Mouse (Mus musculus) liver, embryonic 13.5 days (tissue): ENCODE results near the gene Tmem220. TPM values are rescaled to one million over a fixed set of nuclear protein-coding genes. Genes with fewer than 3 reads are reported as not detected.
"Not testable (repeated sequence)": the region's sequence is repeated elsewhere in the genome, so short reads cannot be mapped to it uniquely, and the experiment has no call there.

Source experiments
- ATAC-seq: fragments of 200-750 bp; cut with Nextera tagmentation; 2 replicates; pipeline ENCODE4 v1.8.0; 2017; ENCODE audit warnings: low read depth, mild to moderate bottlenecking, moderate number of reproducible peaks, moderate library complexity
- DNase-seq: peaks from one replicate; pipeline ENCODE4 v3.0.0; 2022
- H3K27ac ChIP-seq: fragments of 300-500 bp; sonication (generic); 2 replicates; pipeline ENCODE4 v1.5.1; 2015; ENCODE audit warnings: moderate library complexity, mild to moderate bottlenecking, inconsistent platforms
- H3K27me3 ChIP-seq: fragments of 300-500 bp; sonication (generic); 2 replicates; pipeline ENCODE4 v1.6.1; 2015; ENCODE audit warnings: mild to moderate bottlenecking, inconsistent platforms
- H3K36me3 ChIP-seq: fragments of 300-500 bp; sonication (generic); 2 replicates; pipeline ENCODE4 v1.6.1; 2015; ENCODE audit warnings: mild to moderate bottlenecking, inconsistent platforms
- H3K4me1 ChIP-seq: fragments of 300-500 bp; sonication (generic); replicated peaks from 2 replicates; pipeline ENCODE4 v1.6.1; 2015; ENCODE audit warnings: inconsistent platforms
- H3K4me2 ChIP-seq: fragments of 300-500 bp; sonication (generic); 2 replicates; pipeline ENCODE4 v1.6.1; 2015; ENCODE audit warnings: inconsistent platforms, mild to moderate bottlenecking, moderate library complexity
- H3K4me3 ChIP-seq: fragments of 300-500 bp; sonication (generic); replicated peaks from 2 replicates; pipeline ENCODE4 v1.5.1; 2015; ENCODE audit warnings: mild to moderate bottlenecking, inconsistent platforms
- H3K9ac ChIP-seq: fragments of 300-500 bp; sonication (generic); 2 replicates; pipeline ENCODE4 v1.6.1; 2015; ENCODE audit warnings: mild to moderate bottlenecking, inconsistent platforms
- H3K9me3 ChIP-seq: fragments of 300-500 bp; sonication (generic); replicated peaks from 2 replicates; pipeline ENCODE4 v1.6.1; 2016; ENCODE audit warnings: inconsistent platforms
- WGBS: fragments of 180-500 bp; shearing (Covaris S2); methylation state at CpG from one replicate; pipeline ENCODE4 v1.1.7; 2015; ENCODE audit not compliant: insufficient replicate concordance; 5-methylcytosine and 5-hydroxymethylcytosine counted together
- polyA plus RNA-seq: library from polyadenylated mRNA; unstranded; fragments of >200 nt; fragmentation: Nextera tagmentation; extraction: Ambion mirVana; gene quantifications from 2 replicates; pipeline ENCODE4 v1.2.1, GENCODE M21; 2015

The Tmem220 gene
- polyA plus RNA-seq, 1 experiment from 2014 or later = 2.0 TPM

GRCm38 (mm10) chr11:67022354-67023115 lies 2.4 kb upstream of the Tmem220 start:
- Histone ChIP-seq H3K36me3 (no peaks in the 10 kb centered on the region), H3K4me2 (no peak overlapping the region), H3K9me3 (no peaks in the 10 kb centered on the region), H3K4me1 (peaks cover 18% of the 10 kb centered on the region), H3K4me3 (no peak overlapping the region), H3K27ac (no peak overlapping the region), H3K9ac (no peak overlapping the region), H3K27me3 (peaks cover 20% of the 10 kb centered on the region)
- ATAC-seq (no peak), DNase-seq (no peak)
- 66% methylated on average over 13 of the region's 13 CpGs for WGBS

GRCm38 (mm10) chr11:67023191-67023590 lies 1.8 kb upstream of the Tmem220 start:
- H3K9ac ChIP-seq, H3K27ac ChIP-seq, ATAC-seq, H3K4me3 ChIP-seq, H3K9me3 ChIP-seq, H3K36me3 ChIP-seq, DNase-seq, H3K4me2 ChIP-seq: not testable (repeated sequence)
- 29% methylated on average over 1 of the region's 1 CpGs for WGBS
- H3K4me1 ChIP-seq = peaks cover 18% of the 10 kb centered on the region
- peaks cover 15% of the 10 kb centered on the region for H3K27me3 ChIP-seq

DNA sequence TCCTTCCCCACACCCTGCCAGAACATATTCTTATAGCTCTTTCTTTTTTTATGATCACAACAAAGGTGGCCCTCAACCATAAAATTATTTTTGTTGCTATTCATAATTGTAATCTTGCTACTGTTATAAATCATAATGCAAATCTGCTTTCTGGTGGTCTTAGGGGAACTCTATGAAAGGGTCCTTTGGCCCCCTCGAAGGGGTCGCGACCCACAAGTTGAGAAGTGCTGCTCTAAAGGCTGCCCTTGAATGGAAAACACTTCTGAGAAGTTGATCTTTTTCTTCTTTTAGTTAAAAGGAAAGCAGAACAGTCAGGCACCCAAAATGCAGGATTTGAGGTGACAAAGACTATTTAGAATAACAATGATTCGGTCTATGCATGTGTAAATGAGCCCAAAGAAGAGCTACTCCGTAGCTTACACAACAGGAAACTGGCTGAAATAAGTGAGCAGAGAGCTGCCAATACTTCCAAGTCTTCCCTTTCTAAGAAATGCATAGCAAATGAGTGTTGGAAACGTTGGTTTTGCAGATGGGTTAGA lies 1.1 kb upstream of the Tmem220 start:
- no peak for DNase-seq
- no peak overlapping the region for H3K27ac ChIP-seq
- WGBS = 46% methylated on average over 6 of the region's 6 CpGs

DNA sequence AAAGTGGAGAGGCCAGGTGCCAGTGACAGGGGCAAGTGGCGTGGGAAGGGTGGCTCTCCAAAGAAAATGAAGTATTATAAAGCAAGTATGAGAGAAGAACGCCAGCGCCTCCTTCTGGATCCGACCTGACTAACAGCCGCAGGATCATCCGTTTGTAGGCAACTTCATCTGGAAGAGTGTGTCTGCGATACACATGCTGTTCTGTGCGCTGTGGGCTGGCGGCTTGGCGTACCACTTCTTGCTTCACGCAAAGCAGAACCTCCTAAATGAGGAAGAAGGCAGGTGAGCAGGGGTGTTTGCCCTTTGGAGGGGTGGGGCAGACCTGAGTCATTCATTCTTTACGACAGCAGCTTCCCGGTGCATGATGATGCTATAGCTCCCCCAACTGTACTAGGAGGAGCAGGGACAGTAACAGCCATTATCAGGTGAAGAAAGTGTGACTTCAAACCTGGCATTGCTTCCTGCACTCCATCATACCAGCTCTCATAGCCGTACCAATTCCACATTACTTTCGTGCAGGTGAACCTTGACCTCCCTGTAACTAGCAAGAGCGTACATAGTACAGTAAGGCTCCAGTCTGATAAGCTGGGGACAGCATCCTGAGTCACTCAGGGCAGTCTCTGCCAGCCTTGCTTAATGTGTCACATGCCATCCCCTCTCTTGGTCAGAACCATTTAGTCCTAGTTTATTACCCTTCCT lies 6.1 kb downstream of the Tmem220 start:
- no peaks in the 10 kb centered on the region for H3K36me3 ChIP-seq
- no peak overlapping the region for H3K4me2 ChIP-seq
- H3K27me3 ChIP-seq = no peaks in the 10 kb centered on the region
- WGBS = 36% methylated on average over 16 of the region's 16 CpGs
- DNase-seq (no peak), ATAC-seq (no peak)
- no peaks in the 10 kb centered on the region for H3K9me3 ChIP-seq
- no peak overlapping the region for H3K4me3 ChIP-seq
- H3K27ac ChIP-seq = no peak overlapping the region
- no peak overlapping the region for H3K9ac ChIP-seq
- H3K4me1 ChIP-seq = no peaks in the 10 kb centered on the region

More for the DNA sequence above, 1.1 kb upstream of the Tmem220 start:
- no peak for ATAC-seq
- H3K9ac ChIP-seq = no peak overlapping the region; the same call in 1 of the 2 replicates
- H3K4me2 ChIP-seq = peak overlapping the region; percentile 79
- no peak overlapping the region for H3K4me3 ChIP-seq
- peaks cover 18% of the 10 kb centered on the region for H3K4me1 ChIP-seq
- no peaks in the 10 kb centered on the region for H3K9me3 ChIP-seq
- H3K27me3 ChIP-seq = peaks cover 12% of the 10 kb centered on the region
- H3K36me3 ChIP-seq = no peaks in the 10 kb centered on the region

- WGBS = 62% methylated on average over 2 of the region's 2 CpGs
- no peak for ATAC-seq
- no peak overlapping the region for H3K9ac ChIP-seq
These were observed 6.6 kb downstream of the Tmem220 start for GRCm38 (mm10) chr11:67031603-67031915.

DNA sequence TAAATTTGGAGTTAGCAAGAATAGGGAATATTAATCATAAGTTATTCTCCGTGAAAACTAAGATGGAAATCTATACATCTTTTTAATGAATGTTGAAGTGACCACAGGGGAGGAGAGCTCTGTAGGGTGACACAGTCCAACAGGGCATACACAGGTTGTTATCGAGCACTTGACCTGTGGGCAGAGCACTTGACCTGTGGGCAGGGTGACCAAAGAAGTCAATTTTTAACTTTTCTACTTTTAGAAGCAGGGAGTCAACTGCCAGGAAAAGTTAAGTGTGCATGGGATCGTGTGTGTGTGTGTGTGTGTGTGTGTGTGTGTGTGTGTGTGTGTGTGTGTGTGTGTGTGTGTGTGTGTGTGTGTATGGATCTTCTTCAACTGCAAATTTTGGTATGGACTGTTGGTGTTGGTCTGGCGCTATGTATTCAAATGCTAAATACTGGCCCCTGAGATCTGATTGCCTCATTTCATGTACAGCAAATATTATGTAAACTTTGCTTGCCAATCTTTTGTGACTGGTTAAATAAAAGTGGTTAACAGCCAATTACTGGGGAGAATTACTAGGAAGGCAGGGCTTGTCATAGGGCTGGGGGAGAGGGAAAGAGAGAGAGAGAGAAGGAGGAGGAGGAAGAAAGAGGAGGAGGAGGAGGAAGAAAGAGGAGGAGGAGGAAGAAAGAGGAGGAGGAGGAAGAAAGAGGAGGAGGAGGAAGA lies 10.0 kb downstream of the Tmem220 start:
- DNase-seq (no peak), ATAC-seq (peak; percentile 73)
- no peaks in the 10 kb centered on the region for H3K9me3 ChIP-seq
- H3K27me3 ChIP-seq = no peaks in the 10 kb centered on the region
- WGBS = 43% methylated on average over 4 of the region's 4 CpGs
- H3K27ac ChIP-seq = no peak overlapping the region
- H3K9ac ChIP-seq = no peak overlapping the region
- peaks cover 26% of the 10 kb centered on the region for H3K36me3 ChIP-seq
- H3K4me1 ChIP-seq = no peaks in the 10 kb centered on the region
- no peak overlapping the region for H3K4me2 ChIP-seq
- H3K4me3 ChIP-seq = no peak overlapping the region

More at GRCm38 (mm10) chr11:67031603-67031915, 6.6 kb downstream of the Tmem220 start:
- no peaks in the 10 kb centered on the region for H3K9me3 ChIP-seq
- H3K27me3 ChIP-seq = no peaks in the 10 kb centered on the region
- no peak overlapping the region for H3K4me3 ChIP-seq
- no peaks in the 10 kb centered on the region for H3K4me1 ChIP-seq
- no peaks in the 10 kb centered on the region for H3K36me3 ChIP-seq
- H3K27ac ChIP-seq = no peak overlapping the region
- no peak for DNase-seq
- no peak overlapping the region for H3K4me2 ChIP-seq

- no peak overlapping the region for H3K4me3 ChIP-seq
These were observed 11.3 kb downstream of the Tmem220 start for GRCm38 (mm10) chr11:67036229-67036628.

DNA sequence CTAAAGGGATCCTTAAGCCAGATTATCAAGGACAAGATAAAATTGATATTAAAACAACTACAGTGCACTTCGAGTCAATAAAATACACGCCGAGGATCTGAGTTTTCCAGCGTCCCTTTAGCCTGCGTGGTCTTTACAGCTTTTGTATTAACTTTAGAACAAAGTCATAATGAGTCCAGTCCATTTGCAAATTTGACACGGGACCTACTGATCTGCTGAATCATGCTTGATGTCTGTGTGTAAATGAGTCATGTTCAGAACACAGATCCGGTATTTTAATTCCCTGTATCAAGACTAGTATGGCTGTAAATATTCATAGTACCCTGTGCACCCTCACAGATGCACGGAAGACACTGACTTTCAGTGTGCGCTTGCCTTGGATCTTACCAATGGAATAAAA lies 11.9 kb downstream of the Tmem220 start:
- H3K4me3 ChIP-seq = no peak overlapping the region
- H3K4me2 ChIP-seq = no peak overlapping the region
- H3K27me3 ChIP-seq = no peaks in the 10 kb centered on the region
- no peak overlapping the region for H3K9ac ChIP-seq
- H3K9me3 ChIP-seq = no peaks in the 10 kb centered on the region
- 83% methylated on average over 9 of the region's 9 CpGs for WGBS
- peaks cover 45% of the 10 kb centered on the region for H3K36me3 ChIP-seq
- no peak overlapping the region for H3K27ac ChIP-seq
- DNase-seq = no peak
- H3K4me1 ChIP-seq = no peaks in the 10 kb centered on the region
- no peak for ATAC-seq

More at GRCm38 (mm10) chr11:67036229-67036628, 11.3 kb downstream of the Tmem220 start:
- Histone ChIP-seq H3K27me3 (no peaks in the 10 kb centered on the region), H3K36me3 (peaks cover 38% of the 10 kb centered on the region), H3K27ac (no peak overlapping the region), H3K4me1 (no peaks in the 10 kb centered on the region), H3K9me3 (no peaks in the 10 kb centered on the region), H3K4me2 (no peak overlapping the region), H3K9ac (no peak overlapping the region)
- WGBS = 65% methylated on average over 6 of the region's 6 CpGs
- no peak for DNase-seq
- no peak for ATAC-seq

- H3K4me2 ChIP-seq = no peak overlapping the region
- H3K9me3 ChIP-seq = no peaks in the 10 kb centered on the region
- DNase-seq (no peak), ATAC-seq (no peak)
- H3K4me1 ChIP-seq = peaks cover 12% of the 10 kb centered on the region
- H3K27me3 ChIP-seq = no peaks in the 10 kb centered on the region
- WGBS = 82% methylated on average over 3 of the region's 3 CpGs
- H3K4me3 ChIP-seq = no peak overlapping the region
- H3K27ac ChIP-seq = no peak overlapping the region
- H3K36me3 ChIP-seq = peaks cover 46% of the 10 kb centered on the region
- H3K9ac ChIP-seq = no peak overlapping the region
These were observed 14.8 kb downstream of the Tmem220 start for GRCm38 (mm10) chr11:67039799-67040198.

DNA sequence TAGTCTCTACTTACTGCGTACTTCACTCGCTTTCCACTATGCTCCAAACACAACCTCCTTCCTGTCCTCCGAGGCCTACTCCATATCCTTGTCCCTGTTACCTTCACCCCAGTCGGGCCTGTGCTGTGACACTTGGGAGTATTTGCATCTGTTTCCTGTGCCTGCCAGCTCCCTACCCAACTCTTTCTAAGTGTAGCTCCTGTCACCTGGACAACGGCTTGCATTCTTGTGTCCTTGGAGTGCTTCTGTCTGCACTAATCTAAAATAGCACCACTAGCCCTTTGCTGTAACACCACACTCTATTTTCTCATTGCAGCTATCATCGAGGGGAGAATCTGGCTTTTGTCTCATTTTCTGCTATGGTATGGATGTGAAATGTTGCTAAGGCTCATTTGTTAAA lies 15.5 kb downstream of the Tmem220 start:
- H3K4me2 ChIP-seq = no peak overlapping the region

DNA sequence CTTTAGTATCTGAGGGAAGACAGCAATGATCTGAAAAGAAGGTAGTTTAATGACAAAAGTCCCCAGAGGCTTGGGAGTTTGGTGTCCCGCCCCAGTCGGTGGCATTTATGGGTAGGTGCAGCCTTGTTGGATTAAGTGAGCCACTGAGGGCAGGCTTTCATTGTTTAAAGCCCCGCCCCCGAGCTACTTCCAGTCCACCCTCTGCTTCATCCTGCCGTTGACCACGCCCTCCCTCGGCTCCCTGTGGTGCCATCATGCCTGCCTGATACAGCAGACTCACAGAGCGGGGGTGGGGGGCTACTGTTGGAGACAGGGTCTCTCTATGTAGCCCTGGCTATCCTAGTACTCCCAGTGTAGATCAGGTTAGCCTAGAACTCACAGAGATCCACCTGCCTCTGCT lies 18.1 kb downstream of the Tmem220 start:
- no peak for DNase-seq
- Histone ChIP-seq H3K9ac (no peak overlapping the region), H3K27me3 (no peaks in the 10 kb centered on the region), H3K27ac (no peak overlapping the region), H3K4me1 (peaks cover 22% of the 10 kb centered on the region), H3K4me3 (no peak overlapping the region), H3K4me2 (no peak overlapping the region), H3K9me3 (no peaks in the 10 kb centered on the region), H3K36me3 (peaks cover 47% of the 10 kb centered on the region)
- ATAC-seq = peak; percentile 47; the same call in 1 of the 2 replicates
- 45% methylated on average over 8 of the region's 8 CpGs for WGBS

More for the DNA sequence above, 15.5 kb downstream of the Tmem220 start:
- Histone ChIP-seq H3K9me3 (no peaks in the 10 kb centered on the region), H3K4me1 (peaks cover 18% of the 10 kb centered on the region), H3K27me3 (no peaks in the 10 kb centered on the region), H3K36me3 (peaks cover 47% of the 10 kb centered on the region), H3K27ac (no peak overlapping the region), H3K9ac (no peak overlapping the region), H3K4me3 (no peak overlapping the region)
- no peak for DNase-seq
- WGBS = 77% methylated on average over 6 of the region's 6 CpGs
- no peak for ATAC-seq
